ENCODE assay signal across 34 mouse cellular contexts in genomic region chr12:44006795-44007194, GRCm38 (mm10).
"Had no signal": no experiment of that assay in that cellular context is flagged by ENCODE, and none has a peak within 500 bp of the region (broad histone marks: within the 10 kb centered on the region; RNA-seq: fewer than 3 reads in every experiment).

No protein-coding gene starts in this region.

- H3K4me3 ChIP-seq: heart, embryonic 12.5 days; heart, embryonic 13.5 days; heart, embryonic 15.5 days; hindbrain, embryonic 10.5 days; hindbrain, embryonic 12.5 days; hindbrain, embryonic 13.5 days; hindbrain, embryonic 15.5 days; intestine, embryonic 15.5 days; kidney, embryonic 15.5 days; layer of hippocampus, adult 2 months; left cerebral cortex, adult 2 months had no signal

- H3K4me1 ChIP-seq: heart, embryonic 12.5 days; heart, embryonic 13.5 days; heart, embryonic 15.5 days; hindbrain, embryonic 10.5 days; hindbrain, embryonic 12.5 days; hindbrain, embryonic 13.5 days; hindbrain, embryonic 15.5 days; intestine, embryonic 15.5 days; kidney, embryonic 15.5 days had no signal

- H3K9me3 ChIP-seq: heart, embryonic 12.5 days; heart, embryonic 13.5 days; heart, embryonic 15.5 days; hindbrain, embryonic 10.5 days; hindbrain, embryonic 12.5 days; hindbrain, embryonic 13.5 days; hindbrain, embryonic 15.5 days; intestine, embryonic 15.5 days had no signal

- H3K36me3 ChIP-seq: heart, embryonic 12.5 days; heart, embryonic 13.5 days; heart, embryonic 15.5 days; hindbrain, embryonic 10.5 days; hindbrain, embryonic 12.5 days; hindbrain, embryonic 13.5 days; hindbrain, embryonic 15.5 days; intestine, embryonic 15.5 days; kidney, embryonic 15.5 days had no signal

- H3K27ac ChIP-seq: heart, embryonic 13.5 days; heart, embryonic 15.5 days; hindbrain, embryonic 10.5 days; hindbrain, embryonic 12.5 days; hindbrain, embryonic 13.5 days; hindbrain, embryonic 14.5 days; hindbrain, embryonic 15.5 days; hindbrain, postnatal 0 days; intestine, embryonic 15.5 days; kidney, embryonic 15.5 days; kidney, postnatal 0 days; layer of hippocampus, adult 2 months; left cerebral cortex, adult 2 months had no signal

- DNase-seq: heart, postnatal 10 days; heart, postnatal 14 days; heart, postnatal 36 days; heart, postnatal 4 days; kidney, adult 11 months; kidney, adult 18-20 months; kidney, adult 2 months; kidney, adult 8-10 months; kidney, adult 9 months; kidney, postnatal 10 days; kidney, postnatal 14 days; kidney, postnatal 25 days; kidney, postnatal 36 days; kidney, postnatal 4 days; layer of hippocampus, adult 9-11 months; layer of hippocampus, postnatal 36 days had no signal

- H3K27me3 ChIP-seq: heart, embryonic 12.5 days; heart, embryonic 13.5 days; heart, embryonic 15.5 days; hindbrain, embryonic 12.5 days; hindbrain, embryonic 13.5 days; hindbrain, embryonic 15.5 days; intestine, embryonic 15.5 days; kidney, embryonic 15.5 days had no signal

- ATAC-seq: hindbrain, embryonic 16.5 days; hindbrain, postnatal 0 days; inflammation-experienced regulatory T-cells, adult 6 months; intestine, embryonic 15.5 days; intestine, embryonic 16.5 days; intestine, postnatal 0 days had no signal

- H3K9ac ChIP-seq: heart, embryonic 12.5 days; heart, embryonic 13.5 days; heart, embryonic 15.5 days; hindbrain, embryonic 12.5 days; hindbrain, embryonic 13.5 days; hindbrain, embryonic 14.5 days; hindbrain, embryonic 15.5 days; intestine, embryonic 15.5 days; kidney, embryonic 15.5 days had no signal

- H3K4me2 ChIP-seq: heart, embryonic 12.5 days; heart, embryonic 13.5 days; heart, embryonic 15.5 days; hindbrain, embryonic 12.5 days; hindbrain, embryonic 13.5 days; hindbrain, embryonic 14.5 days; hindbrain, embryonic 15.5 days; intestine, embryonic 15.5 days; kidney, embryonic 15.5 days had no signal
